Mouse (Mus musculus): ENCODE data around the gene Ublcp1.

DNA sequence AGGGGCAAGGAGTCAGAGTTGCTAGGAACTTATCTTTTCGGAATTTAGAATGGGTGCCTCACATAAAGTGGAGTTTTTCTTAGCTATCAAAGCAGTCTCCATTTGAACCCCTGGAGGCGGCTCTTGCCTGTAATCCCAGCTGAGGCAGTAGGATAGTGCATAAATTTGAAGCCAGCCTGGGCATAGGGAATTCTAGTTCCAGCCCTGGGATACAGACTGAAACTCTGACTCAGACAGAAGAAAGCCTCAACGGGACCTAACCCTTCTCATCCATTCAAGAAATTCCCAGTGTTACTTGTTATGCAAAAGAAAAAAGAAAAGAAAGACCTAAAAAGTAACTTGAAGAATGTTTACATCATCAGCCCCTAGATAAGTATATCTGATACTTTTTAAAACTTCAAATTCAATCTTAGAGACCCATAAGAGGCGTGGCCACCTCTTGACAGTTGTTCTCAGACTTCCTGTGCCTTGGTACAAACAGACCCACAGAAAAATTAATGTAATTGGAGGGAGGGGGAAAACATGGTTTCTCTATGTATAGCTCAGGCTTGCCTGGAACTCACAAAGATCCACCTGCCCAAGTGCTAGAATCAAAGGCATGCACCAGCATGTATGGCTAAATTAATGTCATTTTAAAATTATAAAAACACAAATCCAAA is 1.2 kb upstream of the Ublcp1 start:
- TF ChIP-seq CTCF (IDR thresholded peaks at IDR 0.05; ENCODE audit: control insufficient read depth, insufficient read depth, insufficient read length) (no peak), MAX (IDR thresholded peaks at IDR 0.05) (no peak), FOSL1 (IDR thresholded peaks at IDR 0.05; ENCODE audit: insufficient read depth, low read length, poor library complexity, severe bottlenecking) (no peak), USF1 (IDR thresholded peaks at IDR 0.05; ENCODE audit: low read depth) (no peak), MYOD1 (IDR thresholded peaks at IDR 0.05; ENCODE audit: control insufficient read depth, insufficient read length, low read depth) (no peak)
